Mouse (Mus musculus): Measurements from ENCODE around the gene Olfr314.
A peak's percentile ranks its signal among the peaks of the same experiment; 100 is the strongest.
"Not testable (repeated sequence)": the region's sequence is repeated elsewhere in the genome, so short reads cannot be mapped to it uniquely, and the experiment has no call there.

The Olfr314 gene

DNA sequence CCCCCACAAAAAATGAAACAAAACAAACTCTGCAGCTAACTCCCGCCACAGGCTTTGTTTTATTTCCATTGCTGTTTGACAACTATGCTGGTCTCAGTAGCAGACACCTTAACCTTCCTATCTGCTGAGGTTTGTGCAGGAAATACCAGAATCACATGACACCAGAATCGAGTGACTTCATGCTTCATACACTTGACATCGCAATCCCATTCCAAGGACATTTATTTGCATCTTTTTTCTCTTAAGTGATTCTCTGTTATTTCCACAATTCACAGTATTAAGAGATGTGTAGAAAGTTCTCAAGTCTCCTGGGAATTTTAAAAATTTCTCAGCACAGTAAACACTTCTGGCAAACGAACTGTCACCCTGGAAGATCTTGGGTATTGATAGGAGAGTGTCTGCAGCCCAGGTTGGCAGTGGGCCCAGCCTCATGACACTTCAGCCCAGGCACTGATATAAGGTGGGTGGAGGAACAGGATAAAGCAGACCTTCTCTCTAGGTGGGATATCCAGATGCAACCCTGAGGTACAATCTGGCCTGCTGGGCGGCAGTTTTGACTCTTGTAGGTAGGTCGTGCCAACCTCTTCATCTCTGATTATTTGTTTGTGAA lies at the start of gene Olfr314:
TSS of gene Olfr314 (plus strand) at position 473 of the 610 bp plus-strand sequence.
- DNase-seq, result no peak

DNA sequence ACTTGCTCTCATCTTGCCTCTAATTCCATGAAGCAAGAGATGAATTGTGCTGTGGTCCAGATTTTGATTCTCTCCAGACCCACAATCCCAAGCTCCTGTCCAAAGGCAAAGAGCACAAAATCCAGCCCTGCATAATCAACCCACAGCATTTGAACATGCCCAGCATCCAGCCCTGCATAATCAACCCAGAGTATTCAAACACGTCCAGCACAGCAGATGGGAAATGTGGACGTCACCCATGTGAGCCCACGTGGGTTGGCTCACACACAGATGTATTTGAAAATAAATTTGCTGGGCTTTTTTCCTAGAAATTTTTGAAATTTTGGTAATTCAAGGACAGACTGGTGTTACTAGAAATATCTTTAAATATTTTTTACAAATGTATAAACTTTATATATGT lies 49.4 kb upstream of the Olfr314 start:
- DNase-seq, result no peak

DNA sequence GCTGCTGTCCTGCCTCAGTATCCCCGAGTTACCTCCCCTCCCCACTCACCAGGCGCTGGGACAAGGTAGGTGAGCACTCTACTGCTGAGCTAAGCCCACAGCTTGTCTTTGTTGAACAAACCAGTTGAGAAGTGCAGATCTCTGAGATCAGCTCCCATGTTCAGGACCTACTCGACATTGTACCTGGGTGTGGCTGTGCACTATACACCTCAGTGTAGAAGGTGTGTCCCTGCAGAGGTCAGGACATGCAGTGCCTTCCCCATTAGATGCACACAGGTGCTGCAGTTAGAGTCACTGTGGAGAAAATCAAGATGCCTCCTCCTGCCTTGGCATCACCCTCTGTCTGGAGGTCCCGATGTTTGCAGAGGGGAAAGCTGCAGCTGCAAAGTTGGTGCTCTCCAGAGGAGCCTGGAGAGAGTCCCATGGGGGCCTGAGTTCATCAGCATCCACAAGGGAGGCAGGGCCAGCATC lies 43.9 kb upstream of the Olfr314 start, which contains the start of gene Olfr317:
TSS of gene Olfr317 (minus strand) at position 421 of the 471 bp plus-strand sequence.
- no peak for DNase-seq

DNA sequence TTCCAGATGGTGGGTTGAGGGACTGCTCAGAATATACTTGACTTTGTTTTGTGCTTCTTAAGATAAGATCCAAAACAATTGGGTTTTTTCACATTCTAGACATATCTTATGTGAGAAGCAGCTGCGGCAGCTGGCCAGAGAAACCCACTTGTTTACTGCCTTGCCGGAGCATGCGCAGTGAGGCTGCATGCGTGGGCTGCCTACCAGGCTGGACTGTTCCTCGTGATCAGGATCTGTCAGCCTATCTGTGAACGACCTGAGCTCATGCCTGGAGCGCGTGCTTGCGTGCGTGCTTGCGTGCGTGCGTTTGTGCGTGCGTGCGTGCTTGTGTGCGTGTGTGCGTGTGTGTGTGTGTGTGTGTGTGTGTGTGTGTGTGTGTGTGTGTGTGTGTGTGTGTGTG lies 31.7 kb upstream of the Olfr314 start:
- not testable (repeated sequence) for DNase-seq

DNA sequence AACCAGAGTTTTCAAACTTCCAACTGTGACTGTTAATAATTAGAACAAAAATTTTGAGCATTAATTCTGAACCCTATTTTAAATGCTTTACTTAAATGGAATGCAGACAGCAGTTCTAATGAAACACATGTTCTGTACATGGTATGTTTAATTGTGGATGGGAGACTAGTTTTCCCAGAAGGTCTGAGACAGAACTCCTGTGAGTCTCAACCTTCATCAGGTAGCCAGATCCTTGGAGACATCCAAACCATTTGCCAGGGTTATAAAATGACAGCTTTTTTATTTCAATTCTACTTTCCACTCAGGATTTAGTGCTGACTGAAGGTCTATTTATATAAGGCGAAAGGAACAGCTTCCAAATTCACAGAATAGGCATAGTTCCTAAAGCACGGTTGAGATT lies 30.3 kb upstream of the Olfr314 start, which contains the start of gene Olfr316:
TSS of gene Olfr316 (plus strand) at position 301 of the 400 bp plus-strand sequence.
- DNase-seq, result no peak

DNA sequence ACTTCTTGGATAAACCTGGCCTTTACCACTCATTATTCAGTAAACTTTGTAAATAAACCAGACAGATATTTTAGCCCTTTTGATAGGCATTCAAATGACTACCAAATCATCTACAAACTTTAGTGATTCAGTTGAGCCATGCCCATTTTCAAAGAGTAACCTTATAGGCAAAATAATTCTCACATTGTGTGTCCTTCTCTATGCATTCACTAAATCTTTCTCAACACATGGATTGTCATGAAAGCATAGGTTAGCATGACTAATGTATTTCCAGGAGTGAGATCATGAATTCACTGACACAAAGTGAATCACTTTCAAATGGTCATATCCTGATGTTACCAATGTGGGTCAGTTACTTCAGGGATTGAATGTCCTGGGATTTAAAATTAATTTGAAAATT lies 9.9 kb upstream of the Olfr314 start, which contains the start of gene Olfr315:
TSS of gene Olfr315 (plus strand) at position 301 of the 400 bp plus-strand sequence.
- DNase-seq, result no peak

DNA sequence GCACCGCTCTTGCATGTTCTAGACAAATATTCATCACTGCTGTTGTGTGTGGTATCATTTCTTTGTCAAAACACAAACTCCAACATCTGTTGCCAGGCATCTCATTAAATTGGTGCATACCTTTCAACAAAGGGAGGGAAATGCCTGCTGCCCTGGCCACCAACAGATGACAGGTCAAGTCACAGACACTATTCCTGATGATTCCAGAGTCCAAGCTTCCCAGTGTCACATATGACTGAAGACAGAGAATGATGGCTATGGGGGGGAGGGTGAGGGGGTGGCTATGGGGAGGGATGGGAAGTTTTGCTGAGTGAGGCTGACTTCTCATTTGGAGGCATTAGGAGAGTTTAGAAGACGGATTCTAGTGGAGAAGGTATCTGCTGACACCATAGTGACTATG lies 1.4 kb downstream of the Olfr314 start:
- DNase-seq, result no peak

DNA sequence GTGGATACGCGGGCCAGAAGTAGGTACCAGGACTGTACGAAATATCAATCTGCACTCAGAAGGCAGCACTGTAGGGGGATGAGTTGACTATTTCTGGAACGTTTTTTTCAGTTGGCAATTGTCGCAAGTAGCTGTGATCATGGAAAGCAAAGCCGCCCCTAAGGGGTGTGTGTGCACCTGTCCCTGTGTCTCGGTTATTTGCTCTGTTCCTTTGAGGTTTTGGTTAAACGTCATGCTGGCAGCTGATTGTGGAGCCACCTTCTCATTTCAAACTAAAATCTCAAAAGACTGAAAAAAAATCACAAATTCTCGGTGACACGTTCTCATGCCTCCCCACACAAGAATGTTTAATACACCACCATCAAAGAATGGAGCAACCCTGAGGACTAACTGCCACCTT lies 4.9 kb downstream of the Olfr314 start:
- no peak for DNase-seq

DNA sequence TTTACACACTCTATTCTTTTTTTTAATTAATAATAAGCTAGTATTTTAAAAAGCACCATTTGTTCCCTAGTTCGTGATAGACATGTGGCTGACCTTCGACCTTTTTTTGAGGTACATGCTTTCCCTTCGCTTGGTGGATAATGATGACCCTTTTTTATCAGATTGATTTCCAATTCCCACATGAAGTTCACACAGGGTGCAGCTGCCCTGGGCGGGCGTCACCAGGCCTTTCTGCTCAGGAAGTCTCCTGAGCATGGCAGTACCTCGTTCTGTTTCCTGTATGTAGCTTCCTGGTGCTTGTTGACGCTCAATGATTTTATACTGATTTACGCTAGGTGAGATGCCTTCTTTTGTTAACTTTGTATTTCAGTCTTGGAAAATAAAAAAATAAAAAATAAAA lies 5.6 kb downstream of the Olfr314 start:
- DNase-seq, result no peak

DNA sequence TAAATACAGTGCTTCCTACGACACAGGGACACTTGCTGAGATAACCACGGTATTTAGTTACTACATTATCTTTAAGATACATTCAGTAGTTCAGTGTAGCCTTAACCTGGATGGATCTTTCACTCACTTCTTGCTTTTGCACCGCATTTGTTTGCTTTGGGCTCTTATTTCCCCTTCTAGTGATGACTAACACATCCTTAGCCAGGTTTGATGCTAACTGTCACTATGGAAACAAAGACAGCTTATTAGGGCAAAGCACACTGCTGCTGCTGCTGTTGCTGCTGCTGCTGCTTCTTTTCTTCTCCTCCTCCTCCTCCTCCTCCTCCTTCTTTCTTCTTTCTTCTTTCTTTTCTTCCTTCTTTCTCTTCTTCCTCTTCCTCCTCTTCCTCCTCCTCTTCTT lies 6.8 kb downstream of the Olfr314 start:
- no peak for DNase-seq

DNA sequence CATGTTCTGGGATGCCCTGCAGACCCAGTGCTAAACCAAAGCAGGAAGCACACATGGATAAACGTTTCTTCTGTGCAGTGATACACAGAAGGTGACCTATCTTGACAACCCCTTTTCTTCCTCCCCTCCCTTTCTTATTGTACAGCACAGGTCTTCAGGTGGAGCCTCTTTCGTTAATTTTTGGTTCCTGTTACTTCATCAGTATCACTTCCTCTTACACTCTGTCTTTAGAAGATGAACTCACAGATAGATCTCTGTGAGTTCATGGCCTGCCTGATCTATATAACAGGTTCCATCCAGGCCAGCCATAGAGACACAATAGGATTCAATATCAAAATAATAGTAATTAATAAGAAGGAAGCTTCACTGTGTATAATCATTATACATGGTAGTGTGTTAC lies 7.3 kb downstream of the Olfr314 start:
- DNase-seq, result no peak

DNA sequence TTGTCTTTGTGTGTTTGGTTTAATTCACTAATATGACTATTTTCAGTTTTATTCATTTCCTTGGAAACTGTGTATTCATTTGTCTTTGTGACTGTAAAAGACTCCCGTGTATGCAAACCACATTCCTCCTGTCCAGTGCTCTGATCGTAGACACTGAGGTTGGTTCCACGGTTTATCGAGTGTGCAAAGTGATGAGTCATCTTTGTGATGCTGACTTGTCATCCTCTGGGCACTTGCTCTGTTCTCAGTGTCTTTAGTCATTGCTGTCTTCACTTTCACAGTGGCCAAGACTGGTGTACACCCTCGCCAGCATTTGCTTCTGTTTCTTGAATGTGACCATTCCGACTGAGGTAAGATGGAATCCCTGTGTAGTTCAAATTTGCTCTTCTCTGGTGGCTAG lies 7.9 kb downstream of the Olfr314 start:
- DNase-seq, result no peak

DNA sequence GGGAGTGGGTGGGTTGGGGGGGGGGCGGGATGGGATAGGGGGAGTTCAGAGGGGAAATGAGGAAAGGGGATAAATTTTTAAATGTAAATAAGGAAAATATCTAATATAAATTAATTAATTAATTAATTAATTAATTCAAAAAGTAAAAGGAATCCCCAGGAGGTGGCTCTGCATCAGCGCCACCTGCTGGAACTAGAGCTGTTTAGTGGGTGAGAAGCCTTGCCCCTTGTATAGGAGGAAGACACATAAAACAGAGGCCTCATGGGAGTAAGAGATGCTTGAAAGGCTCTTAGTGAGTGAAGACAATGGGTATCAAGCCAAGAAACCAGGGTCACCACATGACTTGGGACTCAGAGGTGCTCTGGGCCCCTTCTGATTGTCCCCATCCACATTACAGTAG lies 13.1 kb downstream of the Olfr314 start:
- DNase-seq, result no peak

DNA sequence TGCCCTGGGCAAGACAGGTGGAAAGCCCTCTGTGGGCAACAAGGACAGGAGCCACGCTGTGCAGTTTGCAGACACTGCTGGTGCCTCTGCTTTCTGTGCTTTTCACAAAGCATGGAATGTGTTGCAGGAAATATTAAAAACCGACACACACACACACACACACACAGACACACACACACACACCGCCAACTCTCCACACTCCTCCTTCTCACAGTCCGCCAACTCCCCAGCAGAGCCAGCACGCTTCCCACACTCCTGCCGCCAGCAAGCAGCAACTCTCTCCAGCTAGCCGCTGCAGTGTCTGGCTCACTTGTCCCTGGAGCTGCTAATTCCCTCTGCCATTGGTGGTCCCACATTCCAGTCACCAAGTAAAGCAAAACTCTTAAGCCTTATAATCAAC lies 14.1 kb downstream of the Olfr314 start:
- no peak for DNase-seq

DNA sequence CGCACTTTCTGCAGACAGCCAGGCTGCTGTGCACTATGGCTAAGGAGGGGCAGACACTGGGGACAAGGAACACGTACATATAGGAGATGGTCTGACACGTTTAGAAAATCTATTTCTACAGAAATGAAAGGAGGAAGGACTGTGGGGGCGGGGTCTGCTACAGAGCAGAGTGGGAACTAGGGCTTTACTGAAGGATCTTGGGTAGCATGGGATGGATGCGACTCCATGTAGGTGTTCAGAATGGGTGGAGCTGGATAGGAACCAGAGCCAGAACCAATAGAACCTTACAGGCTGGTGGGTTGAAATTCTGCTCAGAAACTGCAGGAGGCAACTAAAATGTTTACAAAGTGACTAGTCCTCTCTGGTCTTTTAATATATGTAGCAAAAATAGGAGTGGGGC lies 17.0 kb downstream of the Olfr314 start:
- no peak for DNase-seq

DNA sequence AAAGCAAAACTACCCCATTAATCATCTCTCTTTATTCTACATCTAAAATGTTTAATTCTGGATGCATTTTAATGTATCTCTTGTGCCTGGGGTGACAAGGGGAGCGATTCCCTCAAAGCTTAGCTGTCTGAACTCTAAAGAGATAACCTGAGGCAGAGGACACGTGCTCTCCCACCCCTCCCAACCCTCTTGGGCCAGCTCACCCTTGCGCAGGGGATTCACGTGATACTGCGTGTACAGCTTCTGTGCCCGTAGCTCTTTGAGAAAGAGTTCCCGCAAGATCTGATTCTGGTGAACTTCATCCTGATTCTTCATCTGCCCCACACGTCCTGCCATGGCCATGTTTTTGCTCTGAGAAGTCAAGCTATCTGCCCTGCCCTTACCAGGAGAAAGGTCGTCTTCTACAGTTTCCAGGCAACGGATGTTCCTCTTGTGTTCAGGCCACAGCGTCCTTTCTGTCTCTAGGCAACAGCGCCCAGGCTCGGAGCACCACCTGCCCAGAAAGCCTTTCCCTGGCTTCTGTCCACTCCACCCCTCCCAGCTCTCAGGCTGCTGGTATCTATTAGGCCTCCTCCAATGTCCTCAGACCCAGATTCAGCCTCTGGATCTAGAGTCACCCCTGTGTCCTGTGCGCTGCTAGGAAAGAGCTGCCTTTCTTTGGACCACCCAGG lies 18.9 kb downstream of the Olfr314 start, which contains the start of gene Fam183b:
TSS of gene Fam183b (minus strand) at position 403 of the 671 bp plus-strand sequence.
- DNase-seq, result peak; percentile 22 to 37

DNA sequence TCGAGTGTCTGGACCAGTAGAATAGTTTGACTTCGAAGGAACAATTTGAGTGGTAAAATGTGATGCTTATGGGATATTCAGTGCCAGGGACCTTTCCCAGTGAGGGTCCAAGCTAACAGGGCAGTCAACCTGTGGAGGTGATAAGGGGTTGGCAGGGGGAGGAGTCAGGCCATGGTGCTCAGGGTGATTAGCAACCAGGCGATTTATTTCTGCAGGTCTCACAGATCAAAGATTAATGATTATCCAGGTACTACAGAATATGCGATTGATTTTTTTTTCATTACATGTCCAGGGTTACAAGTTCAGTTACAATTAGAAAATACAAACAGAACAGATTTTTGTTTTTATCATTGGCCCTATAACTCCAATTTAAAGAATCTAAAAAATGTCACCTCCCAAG lies 21.1 kb downstream of the Olfr314 start:
- DNase-seq, result no peak

DNA sequence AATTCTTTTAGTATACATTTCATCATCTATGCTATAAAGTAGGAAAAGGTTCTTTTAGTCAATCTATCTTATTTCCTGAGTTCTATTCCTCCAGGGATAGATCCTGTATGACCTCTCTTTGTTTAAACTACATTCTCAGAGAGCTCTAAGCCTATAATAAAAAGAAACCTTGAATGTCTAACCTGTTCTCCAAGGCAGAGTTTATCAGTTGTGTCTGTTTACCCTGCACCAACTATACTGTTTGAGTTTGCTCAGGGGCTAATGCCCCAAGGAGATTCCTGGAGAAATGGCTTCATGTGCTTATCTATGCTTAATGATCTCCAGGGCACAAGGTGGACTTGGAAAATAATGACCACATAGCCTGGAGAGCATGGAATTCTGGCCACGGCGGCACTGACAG lies 21.6 kb downstream of the Olfr314 start:
- no peak for DNase-seq

DNA sequence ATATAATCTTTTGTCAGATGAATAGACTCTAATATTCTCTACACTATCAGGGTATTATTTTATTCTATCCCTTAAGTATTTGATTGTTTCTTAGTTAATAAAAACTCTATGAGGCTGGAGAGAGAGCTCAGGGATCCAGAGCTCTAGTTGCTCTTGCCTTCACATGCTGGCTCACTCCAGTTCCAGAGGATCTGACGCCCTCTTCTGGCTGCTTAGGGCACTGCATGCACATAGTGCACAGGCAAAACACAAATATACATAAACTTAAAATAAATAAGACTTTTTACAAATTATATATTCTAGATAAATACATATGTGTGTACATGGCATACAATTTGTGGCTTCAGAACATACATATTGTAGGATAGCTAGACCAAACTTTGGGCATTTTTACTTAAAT lies 29.2 kb downstream of the Olfr314 start:
- no peak for DNase-seq

DNA sequence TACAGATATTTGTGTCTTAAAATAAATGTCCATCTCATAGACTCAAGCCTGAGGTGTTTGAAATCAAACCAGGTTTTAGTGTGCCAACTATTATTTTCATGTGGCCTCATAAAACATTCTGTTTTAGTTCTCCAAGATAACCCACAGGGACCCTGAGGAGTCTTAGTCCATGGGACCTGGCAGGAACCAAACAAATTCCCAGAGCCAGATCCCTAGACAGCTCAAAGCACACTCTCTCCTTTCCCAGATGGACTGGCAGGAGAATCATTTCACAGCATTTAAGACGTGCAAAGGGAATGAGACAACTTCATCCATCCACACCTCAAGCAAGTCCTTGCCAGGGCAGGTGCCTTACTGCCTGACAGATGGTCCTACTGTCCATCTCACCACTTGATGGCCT lies 31.9 kb downstream of the Olfr314 start, which contains the start of gene Olfr313:
TSS of gene Olfr313 (plus strand) at position 301 of the 400 bp plus-strand sequence.
- DNase-seq, result not testable (repeated sequence)

DNA sequence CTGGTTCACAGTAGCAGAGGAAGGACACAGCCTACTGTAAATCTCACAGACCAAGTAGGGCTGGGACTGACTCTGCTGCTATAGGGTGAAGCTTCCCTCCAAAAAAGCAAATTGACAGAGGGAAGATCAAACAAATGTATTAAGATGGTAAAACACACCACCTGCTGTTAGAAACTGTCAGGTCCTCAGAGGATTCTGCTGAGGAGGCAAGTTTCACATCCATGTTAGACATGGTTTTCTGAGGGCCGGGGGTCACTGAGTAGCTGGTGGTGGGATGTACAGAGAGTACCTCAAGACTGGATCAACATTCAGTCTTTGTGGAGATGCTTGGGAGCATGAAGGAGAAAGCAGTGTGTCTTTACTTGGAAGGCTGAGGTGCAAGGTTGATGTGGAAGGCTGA lies 32.9 kb downstream of the Olfr314 start:
- no peak for DNase-seq

DNA sequence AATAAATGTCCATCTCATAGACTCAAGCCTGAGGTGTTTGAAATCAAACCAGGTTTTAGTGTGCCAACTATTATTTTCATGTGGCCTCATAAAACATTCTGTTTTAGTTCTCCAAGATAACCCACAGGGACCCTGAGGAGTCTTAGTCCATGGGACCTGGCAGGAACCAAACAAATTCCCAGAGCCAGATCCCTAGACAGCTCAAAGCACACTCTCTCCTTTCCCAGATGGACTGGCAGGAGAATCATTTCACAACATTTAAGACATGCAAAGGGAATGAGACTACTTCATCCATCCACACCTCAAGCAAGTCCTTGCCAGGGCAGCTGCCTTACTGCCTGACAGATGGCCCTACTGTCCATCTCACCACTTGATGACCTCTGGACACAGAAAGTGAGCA lies 46.2 kb downstream of the Olfr314 start, which contains the start of gene Olfr312:
TSS of gene Olfr312 (plus strand) at position 301 of the 400 bp plus-strand sequence.
- not testable (repeated sequence) for DNase-seq

DNA sequence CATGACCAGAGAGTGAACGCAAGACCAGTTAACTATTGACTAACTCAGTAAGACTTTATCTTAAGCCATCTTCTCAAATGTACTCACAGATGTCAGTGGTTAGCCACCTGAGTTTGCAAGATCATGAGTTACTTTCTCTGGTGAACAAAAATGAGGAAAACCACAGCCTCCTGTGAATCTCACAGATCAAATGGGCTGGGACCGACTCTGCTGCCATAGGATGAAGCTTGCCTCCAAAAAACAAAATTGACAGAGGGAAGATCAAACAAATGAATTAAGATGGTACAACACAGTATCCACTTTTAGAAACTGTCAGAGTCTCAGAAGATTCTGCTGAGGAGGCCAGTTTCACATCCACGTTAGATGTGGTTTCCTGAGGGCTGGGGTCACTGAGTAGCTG lies 47.0 kb downstream of the Olfr314 start:
- DNase-seq, result no peak

DNA sequence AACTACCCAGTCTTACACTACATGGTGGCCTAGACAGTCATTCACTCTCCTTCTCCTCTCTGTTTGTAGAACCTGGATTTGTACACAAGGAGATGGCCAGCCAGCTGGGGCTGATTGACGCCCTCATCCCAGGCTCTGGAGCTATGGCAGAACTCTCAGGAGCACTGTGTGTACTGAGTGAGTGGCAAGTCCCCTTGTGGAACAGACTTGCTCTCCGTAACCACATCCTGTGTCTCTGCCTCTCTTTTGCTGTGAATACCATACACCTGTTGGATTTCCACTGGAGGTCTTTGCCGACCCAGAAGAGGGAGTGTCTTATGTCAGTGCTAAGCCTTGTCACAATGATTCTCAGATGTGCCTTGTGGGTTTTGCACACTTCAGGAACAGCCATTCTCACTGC lies 49.8 kb downstream of the Olfr314 start:
- DNase-seq, result not testable (repeated sequence)
